Mouse (Mus musculus): ENCODE data around the gene 2700081O15Rik. TPM values are rescaled to one million over a fixed set of nuclear protein-coding genes. Genes with fewer than 3 reads are reported as not detected.
"Not testable (repeated sequence)": the region's sequence is repeated elsewhere in the genome, so short reads cannot be mapped to it uniquely, and the experiment has no call there.

2700081O15Rik gene
- polyA plus RNA-seq (2012; rRNA removed) = 9.4 and 12.0 TPM in 2 replicates

DNA sequence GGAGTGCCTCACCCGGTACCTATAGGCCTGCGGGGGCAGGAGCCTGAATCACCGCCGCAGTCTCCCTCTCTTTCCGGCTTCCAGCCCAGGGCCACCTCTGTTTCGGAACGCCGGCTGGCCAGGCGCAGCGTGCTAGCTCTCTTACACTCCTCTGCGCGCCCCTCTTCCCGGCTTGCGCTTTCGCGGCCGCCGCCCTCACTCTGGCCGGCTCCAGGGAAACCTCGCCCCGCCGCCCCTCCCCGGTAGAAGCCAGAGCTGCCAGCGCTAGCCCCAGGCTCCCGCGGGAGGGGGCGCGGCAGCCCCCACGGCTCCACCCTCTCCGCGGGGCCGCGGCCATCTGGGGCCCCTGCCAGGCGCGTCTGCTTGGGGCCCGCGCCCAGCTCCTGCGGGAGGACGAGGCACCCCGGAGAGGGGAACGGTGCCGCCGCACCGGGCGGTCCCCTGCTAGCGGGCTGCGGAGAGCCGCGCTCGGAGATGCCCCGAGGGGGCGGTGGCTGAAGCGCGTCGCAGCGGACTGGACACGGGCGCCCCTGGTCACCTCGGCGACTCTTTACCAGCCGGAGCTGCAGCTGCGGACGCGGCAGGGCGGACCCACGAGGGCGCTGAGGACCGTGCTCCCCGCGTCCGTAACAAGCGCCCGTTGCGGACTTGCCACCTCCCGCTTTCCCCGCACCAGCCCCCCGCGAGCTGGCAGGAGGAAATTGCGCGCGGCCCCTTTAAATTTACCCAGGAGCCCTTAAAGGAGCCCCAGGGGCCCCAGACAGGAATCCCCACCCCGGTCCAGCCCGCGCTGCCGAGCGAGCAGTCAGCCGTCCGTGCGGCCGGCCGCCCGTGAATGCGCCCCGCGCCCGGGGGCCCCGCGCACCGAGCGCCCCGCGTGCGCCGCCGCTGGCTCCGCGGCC, at the start of gene 2700081O15Rik:
Gene 2700081O15Rik, plus strand, starts transcription at position 792 of the 902 bp plus-strand sequence.
- Histone ChIP-seq H3K27ac (ENCODE audit: insufficient read depth, low read depth, low read length) (peak within 1 kb of the TSS; percentile 65), H3K4me1 (ENCODE audit: control insufficient read depth, insufficient read depth, low read length) (no peaks in the 10 kb centered on the region), H3K27me3 (replicated peaks; ENCODE audit: control insufficient read depth, insufficient read depth, low read length) (no peaks in the 10 kb centered on the region), H3K4me3 (ENCODE audit: insufficient read depth, low read depth, low read length) (peak within 1 kb of the TSS; percentile 69), H3K36me3 (ENCODE audit: control insufficient read depth, insufficient read depth, low read length) (no peaks in the 10 kb centered on the region)
- 1% methylated on average over 105 of the region's 107 CpGs for WGBS
- TF ChIP-seq POLR2A (IDR thresholded peaks at IDR 0.05; ENCODE audit: low read depth, low read length) (no peak), CTCF (conservative IDR thresholded peaks at IDR 0.05; ENCODE audit: insufficient read depth, insufficient read length, low read depth, low read length) (no peak)
- DNase-seq = peak; percentile 78

GRCm38 (mm10) chr19:7369469-7369868, 48.0 kb upstream of the 2700081O15Rik start:
- 67% methylated on average over 4 of the region's 4 CpGs for WGBS
- not testable (repeated sequence) for H3K4me3 ChIP-seq (ENCODE audit: insufficient read depth, low read depth, low read length); DNase-seq; H3K4me1 ChIP-seq (ENCODE audit: control insufficient read depth, insufficient read depth, low read length); H3K36me3 ChIP-seq (ENCODE audit: control insufficient read depth, insufficient read depth, low read length); H3K27ac ChIP-seq (ENCODE audit: insufficient read depth, low read depth, low read length); H3K27me3 ChIP-seq (replicated peaks; ENCODE audit: control insufficient read depth, insufficient read depth, low read length)

GRCm38 (mm10) chr19:7374491-7374890, 42.9 kb upstream of the 2700081O15Rik start:
- DNase-seq = no peak
- no peaks in the 10 kb centered on the region; the same call in none of the 2 replicates for H3K36me3 ChIP-seq (ENCODE audit: control insufficient read depth, insufficient read depth, low read length)
- H3K27me3 ChIP-seq (replicated peaks; ENCODE audit: control insufficient read depth, insufficient read depth, low read length) = no peaks in the 10 kb centered on the region
- TF ChIP-seq CTCF (conservative IDR thresholded peaks at IDR 0.05; ENCODE audit: insufficient read depth, insufficient read length, low read depth, low read length) (no peak), POLR2A (IDR thresholded peaks at IDR 0.05; ENCODE audit: low read depth, low read length) (no peak)
- 95% methylated on average over 8 of the region's 8 CpGs for WGBS
- H3K4me1 ChIP-seq (ENCODE audit: control insufficient read depth, insufficient read depth, low read length) = no peaks in the 10 kb centered on the region; the same call in 1 of the 2 replicates
- H3K27ac ChIP-seq (ENCODE audit: insufficient read depth, low read depth, low read length) = no peak overlapping the region
- H3K4me3 ChIP-seq (ENCODE audit: insufficient read depth, low read depth, low read length) = no peak overlapping the region

DNA sequence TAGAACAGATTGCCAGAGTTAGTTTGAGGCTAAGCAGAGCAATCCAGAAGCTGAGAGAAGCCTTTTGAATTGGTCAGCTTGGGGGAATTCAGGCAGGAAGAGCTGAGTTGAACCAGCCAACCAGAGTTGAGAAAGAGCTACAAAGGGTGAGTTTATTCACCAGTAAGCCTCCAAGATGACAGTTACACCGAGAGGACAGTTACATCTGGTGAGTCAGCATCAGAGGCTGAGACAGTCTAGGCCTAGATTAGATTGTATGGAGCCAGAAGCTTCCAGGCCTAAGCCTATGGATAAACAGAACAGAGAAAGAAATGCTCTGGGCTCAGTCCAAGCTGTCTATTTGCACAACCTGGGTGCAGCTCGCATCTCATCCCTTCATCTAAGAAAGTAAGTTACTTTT, 39.8 kb upstream of the 2700081O15Rik start:
- no peak overlapping the region for H3K4me3 ChIP-seq (ENCODE audit: insufficient read depth, low read depth, low read length)
- no peak for DNase-seq
- no peaks in the 10 kb centered on the region; the same call in 1 of the 2 replicates for H3K36me3 ChIP-seq (ENCODE audit: control insufficient read depth, insufficient read depth, low read length)
- no peak overlapping the region for H3K27ac ChIP-seq (ENCODE audit: insufficient read depth, low read depth, low read length)
- 79% methylated on average over 2 of the region's 2 CpGs for WGBS
- TF ChIP-seq CTCF (conservative IDR thresholded peaks at IDR 0.05; ENCODE audit: insufficient read depth, insufficient read length, low read depth, low read length) (no peak), POLR2A (IDR thresholded peaks at IDR 0.05; ENCODE audit: low read depth, low read length) (no peak)
- H3K27me3 ChIP-seq (replicated peaks; ENCODE audit: control insufficient read depth, insufficient read depth, low read length) = no peaks in the 10 kb centered on the region
- H3K4me1 ChIP-seq (ENCODE audit: control insufficient read depth, insufficient read depth, low read length) = peaks cover 5% of the 10 kb centered on the region; the same call in 1 of the 2 replicates

DNA sequence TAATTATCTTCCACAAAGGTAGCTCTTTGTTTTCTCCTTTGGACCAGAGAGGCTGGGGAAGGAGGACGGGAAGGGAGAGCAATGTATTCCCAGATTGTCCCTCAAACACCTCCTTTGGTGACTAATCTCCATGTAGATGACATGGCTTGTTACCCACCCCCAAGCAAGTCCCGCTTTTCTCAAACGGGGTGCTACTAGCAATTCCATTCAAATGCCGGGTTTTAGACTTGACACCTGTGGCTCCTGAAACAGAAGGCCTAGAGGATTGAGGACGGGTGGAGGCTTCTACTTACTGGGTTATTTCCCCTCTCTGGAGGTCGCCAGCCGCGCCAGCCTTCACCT, 35.5 kb upstream of the 2700081O15Rik start:
- H3K4me1 ChIP-seq (ENCODE audit: control insufficient read depth, insufficient read depth, low read length) = peaks cover 8% of the 10 kb centered on the region; the same call in 1 of the 2 replicates
- DNase-seq = no peak
- H3K27ac ChIP-seq (ENCODE audit: insufficient read depth, low read depth, low read length) = no peak overlapping the region
- H3K27me3 ChIP-seq (replicated peaks; ENCODE audit: control insufficient read depth, insufficient read depth, low read length) = no peaks in the 10 kb centered on the region
- H3K36me3 ChIP-seq (ENCODE audit: control insufficient read depth, insufficient read depth, low read length) = no peaks in the 10 kb centered on the region
- TF ChIP-seq POLR2A (IDR thresholded peaks at IDR 0.05; ENCODE audit: low read depth, low read length) = no peak
- TF ChIP-seq CTCF (conservative IDR thresholded peaks at IDR 0.05; ENCODE audit: insufficient read depth, insufficient read length, low read depth, low read length) = no peak
- 7% methylated on average over 8 of the region's 8 CpGs for WGBS
- H3K4me3 ChIP-seq (ENCODE audit: insufficient read depth, low read depth, low read length) = peak overlapping the region; percentile 87

- no peak for TF ChIP-seq POLR2A (IDR thresholded peaks at IDR 0.05; ENCODE audit: low read depth, low read length)
- no peak for TF ChIP-seq CTCF (conservative IDR thresholded peaks at IDR 0.05; ENCODE audit: insufficient read depth, insufficient read length, low read depth, low read length)
- under 1% methylated on average over 54 of the region's 60 CpGs for WGBS
- peak; percentile 65 for DNase-seq
- Histone ChIP-seq H3K36me3 (ENCODE audit: control insufficient read depth, insufficient read depth, low read length) (no peaks in the 10 kb centered on the region), H3K4me1 (ENCODE audit: control insufficient read depth, insufficient read depth, low read length) (peaks cover 8% of the 10 kb centered on the region; the same call in 1 of the 2 replicates), H3K27me3 (replicated peaks; ENCODE audit: control insufficient read depth, insufficient read depth, low read length) (no peaks in the 10 kb centered on the region), H3K27ac (ENCODE audit: insufficient read depth, low read depth, low read length) (peak overlapping the region; percentile 61), H3K4me3 (ENCODE audit: insufficient read depth, low read depth, low read length) (peak overlapping the region; percentile 87)
Observed at GRCm38 (mm10) chr19:7382248-7382902, 35.0 kb upstream of the 2700081O15Rik start.

Data from kidney, adult 2 months (tissue).